Mouse (Mus musculus) cerebellum, postnatal 36 days (tissue): ENCODE results near the gene Rbpjl.
A peak's percentile ranks its signal among the peaks of the same experiment; 100 is the strongest.

Experiments used
- DNase-seq, 2 experiments: peaks; one replicate each; pipeline ENCODE4 v3.0.0; 2021 to 2022; ENCODE audit warnings: mixed read lengths in 2 of 2

The Rbpjl gene

DNA sequence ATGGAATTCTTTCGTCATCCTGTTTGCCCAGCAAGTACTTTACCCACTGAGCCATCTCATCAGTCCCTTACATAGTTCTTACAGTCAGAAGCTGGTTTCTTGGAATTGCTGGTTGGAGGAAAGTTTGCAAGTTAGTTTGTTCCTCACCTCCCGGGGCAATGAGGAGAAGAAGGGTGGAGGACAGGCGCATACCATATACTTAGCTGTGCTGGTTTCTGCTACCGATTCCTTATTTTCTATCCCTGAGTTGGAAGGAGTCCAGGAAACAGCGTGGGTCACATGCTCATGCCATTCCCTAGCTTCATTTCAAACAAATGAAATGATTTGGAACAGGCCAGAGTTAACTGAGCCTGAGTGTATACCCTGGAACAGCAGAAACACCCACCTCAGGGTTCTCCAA lies 46.0 kb downstream of the Rbpjl start:
- no peak for DNase-seq

- DNase-seq = no peak
These were observed 46.6 kb downstream of the Rbpjl start for GRCm38 (mm10) chr2:164449341-164450042.

DNA sequence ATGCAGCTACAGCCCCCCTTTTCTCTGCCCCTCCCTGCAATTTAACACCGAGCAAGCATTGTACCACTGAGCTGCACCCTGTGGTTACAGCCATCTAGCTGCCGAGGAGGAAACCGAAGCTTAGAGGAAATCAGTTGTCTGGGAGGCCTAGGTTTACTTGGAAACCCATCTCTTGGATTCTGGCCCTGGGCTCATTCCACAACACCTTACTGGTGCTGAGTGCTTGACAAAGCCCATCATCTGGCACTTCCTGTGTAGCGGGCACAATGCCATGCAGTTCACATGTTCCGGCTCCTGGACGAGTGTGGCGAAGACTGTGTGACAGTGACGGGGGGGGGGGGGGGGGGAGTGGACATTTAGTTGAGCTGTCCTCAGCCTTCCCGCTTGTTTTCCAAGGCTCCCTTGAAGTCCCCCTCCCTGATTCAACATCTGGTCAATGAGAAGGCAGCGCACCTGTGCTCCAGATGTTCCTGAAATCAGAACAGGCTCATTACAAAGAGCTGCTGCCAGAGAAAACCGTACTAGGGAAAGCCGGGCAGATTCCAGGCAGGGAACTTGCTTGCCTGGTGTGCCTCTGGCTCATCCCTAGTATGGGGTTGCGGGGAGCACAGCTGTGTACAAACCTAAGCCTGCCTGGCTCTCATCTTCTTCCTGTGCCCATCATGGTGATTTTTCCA lies 49.2 kb downstream of the Rbpjl start:
- no peak for DNase-seq

- DNase-seq = no peak
These were observed 50.3 kb downstream of the Rbpjl start for GRCm38 (mm10) chr2:164453047-164453757.

- DNase-seq = no peak
These were observed 51.1 kb downstream of the Rbpjl start for GRCm38 (mm10) chr2:164453887-164454500.

- DNase-seq = no peak
These were observed 51.9 kb downstream of the Rbpjl start for GRCm38 (mm10) chr2:164454846-164455245.

DNA sequence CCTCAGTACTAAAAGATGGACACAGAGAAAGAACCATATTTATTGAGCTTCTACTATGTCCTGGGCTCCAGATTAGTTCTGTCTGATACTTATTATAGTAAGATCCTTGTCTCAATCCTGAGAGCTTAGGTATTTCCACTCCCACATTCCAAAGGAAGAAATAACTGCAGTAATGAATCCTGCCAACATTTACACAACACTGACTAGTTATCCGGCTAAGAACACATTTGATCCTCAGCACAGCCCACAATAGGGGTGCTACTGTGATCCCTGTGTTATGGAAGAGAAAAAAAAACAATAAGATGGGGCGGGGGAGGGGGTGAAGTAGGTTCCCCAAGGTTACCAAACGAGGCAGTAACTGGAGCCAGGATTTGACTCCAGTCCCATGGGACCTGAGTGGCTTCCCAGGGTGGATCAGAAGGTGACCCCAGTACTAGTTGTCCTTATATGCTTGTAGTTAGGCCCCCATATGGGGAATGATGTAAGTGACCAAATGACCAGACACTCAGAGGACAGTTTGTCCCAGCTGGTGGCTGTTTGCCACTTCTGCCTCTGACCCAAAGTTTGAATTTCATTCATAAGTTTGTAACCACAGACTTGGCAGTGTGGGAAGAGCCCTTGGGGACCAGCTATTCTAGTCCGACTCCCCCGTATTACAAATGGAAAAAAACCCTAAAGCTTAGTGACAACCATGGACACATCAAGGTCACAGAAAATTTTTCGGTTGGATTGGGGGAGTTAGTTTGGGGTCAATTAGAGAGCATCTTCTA lies 52.7 kb downstream of the Rbpjl start:
- DNase-seq = no peak

DNA sequence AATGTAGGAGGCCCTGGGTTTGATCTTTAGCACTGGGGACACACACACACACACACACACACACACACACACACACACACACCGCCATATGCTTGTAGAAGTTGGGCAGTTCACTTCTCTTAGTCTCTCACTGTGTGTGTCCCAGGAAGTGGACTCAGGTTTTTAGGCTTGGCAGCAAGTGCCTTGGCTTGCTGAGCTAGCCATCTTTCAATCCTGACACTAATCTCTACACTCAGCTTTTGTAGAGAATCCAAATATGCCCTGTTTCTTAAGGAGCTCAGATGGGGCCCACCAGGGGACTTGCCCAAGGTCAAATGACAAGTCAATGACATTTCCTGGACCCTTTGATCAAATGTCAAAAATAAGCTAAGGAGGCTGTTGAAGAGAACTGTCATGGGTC lies 53.5 kb downstream of the Rbpjl start:
- DNase-seq = no peak

- DNase-seq = no peak
These were observed 53.9 kb downstream of the Rbpjl start, which contains the start of gene Sys1 for GRCm38 (mm10) chr2:164456864-164457300. Gene Sys1, plus strand, starts transcription at chr2:164456964.

DNA sequence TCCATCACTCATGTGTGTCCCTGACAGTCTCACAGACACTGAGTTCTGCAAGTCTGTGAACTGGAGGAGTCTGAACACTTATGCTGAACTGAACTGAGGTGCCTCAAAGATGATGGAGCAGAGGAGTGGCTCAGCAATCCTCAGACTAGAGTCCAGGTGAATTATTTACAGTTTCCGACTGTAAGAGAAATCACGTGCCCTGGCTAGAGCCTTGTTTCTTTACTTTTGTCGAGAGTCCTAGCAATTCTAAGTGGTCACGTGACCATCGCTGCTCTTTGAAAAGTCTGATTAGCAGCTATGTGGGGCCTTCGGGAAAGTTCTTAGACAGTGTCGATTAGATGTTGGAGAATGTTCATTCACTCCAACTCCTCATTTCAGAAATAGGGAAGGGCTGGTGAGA lies 55.0 kb downstream of the Rbpjl start:
- DNase-seq = no peak

- DNase-seq = no peak
These were observed 55.6 kb downstream of the Rbpjl start for GRCm38 (mm10) chr2:164458535-164458934.

GRCm38 (mm10) chr2:164460745-164461551 lies 58.0 kb downstream of the Rbpjl start, which contains the start of gene Gm20458:
Gene Gm20458, plus strand, starts transcription at chr2:164460967.
- peak; percentile 96 for DNase-seq
